Mouse (Mus musculus) heart, adult 2 months (tissue): ENCODE measurements around the gene Ankrd33b.

ENCODE experiments used
- CTCF ChIP-seq: fragments of 200-600 bp; IDR thresholded peaks from 2 replicates; pipeline ENCODE4 v1.8.1; 2022; ENCODE audit warnings: antibody characterized with exemption, mild to moderate bottlenecking, moderate library complexity
- POLR2A ChIP-seq: fragments of 200-500 bp; IDR thresholded peaks from 2 replicates; pipeline ENCODE4 v1.6.1; 2011; ENCODE audit warnings: mild to moderate bottlenecking, low read depth, low read length, control low read depth; ENCODE audit not compliant: insufficient read depth

DNA sequence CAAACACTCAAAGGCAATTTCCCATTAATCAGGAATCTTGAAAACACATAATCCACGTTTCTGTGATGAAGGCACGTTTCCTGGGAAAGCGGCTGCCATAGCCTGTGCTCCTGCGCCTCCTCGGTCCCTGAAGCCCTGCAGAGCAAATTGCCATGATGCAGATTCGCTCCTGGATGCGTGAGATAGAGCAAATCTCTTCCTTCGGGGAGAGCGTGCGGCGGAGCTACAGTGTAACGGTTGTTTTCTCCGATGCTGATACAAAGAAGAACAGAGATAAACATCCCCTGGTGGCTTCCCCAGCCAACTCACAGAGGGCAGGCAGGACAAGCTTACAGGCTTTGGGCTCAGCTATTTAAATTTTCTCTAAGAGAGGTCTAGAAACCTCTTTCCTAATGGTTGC is 85.7 kb downstream of the Ankrd33b start:
- TF ChIP-seq POLR2A (no peak), CTCF (no peak)
